Mouse (Mus musculus): Measurements from ENCODE around the gene Nfkbil1.

Nfkbil1 gene

DNA sequence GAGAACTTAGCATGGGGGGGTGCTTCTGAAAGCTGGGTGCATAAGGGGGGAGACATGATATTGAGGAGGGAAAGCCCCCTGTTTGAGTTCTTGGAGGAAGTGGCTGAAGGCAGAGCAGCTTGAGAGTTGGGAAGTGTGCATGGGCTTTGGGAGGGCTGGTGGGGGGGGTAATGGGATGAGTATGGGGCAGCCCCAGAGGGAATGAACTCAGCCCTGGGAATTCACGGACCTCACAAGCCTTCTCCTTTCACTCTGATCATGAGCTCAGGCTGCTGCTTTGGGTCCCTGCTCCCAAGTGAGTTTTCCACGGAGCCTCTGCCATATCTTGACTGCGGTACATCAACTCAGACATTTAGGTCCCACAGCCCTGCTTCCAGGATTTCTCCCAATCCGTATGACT lies 33.1 kb downstream of the Nfkbil1 start:
- no peak for DNase-seq (ENCODE audit: low spot score)

DNA sequence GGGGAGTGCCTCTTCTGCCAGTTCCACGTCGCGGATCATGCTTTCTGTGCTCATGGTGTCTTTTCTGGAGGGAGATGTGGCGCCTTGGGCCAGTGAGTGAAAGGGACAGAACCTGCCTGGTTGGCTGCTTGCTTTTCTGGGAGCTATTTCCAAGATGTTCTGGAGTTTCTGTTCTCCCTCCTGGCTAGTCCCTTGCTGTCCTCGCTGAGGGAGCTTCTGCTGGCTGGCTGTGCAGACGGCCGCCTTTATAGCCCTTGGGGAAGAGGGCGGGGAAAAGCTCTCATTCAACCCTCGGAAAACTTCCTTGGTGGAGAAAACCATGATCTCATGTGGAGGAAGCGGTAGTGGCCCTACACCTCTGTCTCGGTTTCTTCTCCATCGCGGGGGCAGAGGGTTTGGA lies 33.8 kb downstream of the Nfkbil1 start, which contains the start of gene Tnf:
TSS of gene Tnf (minus strand) at position 221 of the 400 bp plus-strand sequence.
- DNase-seq (ENCODE audit: low spot score): no peak

GRCm38 (mm10) chr17:35201128-35201527 lies 34.5 kb downstream of the Nfkbil1 start:
- no peak for DNase-seq (ENCODE audit: low spot score)

DNA sequence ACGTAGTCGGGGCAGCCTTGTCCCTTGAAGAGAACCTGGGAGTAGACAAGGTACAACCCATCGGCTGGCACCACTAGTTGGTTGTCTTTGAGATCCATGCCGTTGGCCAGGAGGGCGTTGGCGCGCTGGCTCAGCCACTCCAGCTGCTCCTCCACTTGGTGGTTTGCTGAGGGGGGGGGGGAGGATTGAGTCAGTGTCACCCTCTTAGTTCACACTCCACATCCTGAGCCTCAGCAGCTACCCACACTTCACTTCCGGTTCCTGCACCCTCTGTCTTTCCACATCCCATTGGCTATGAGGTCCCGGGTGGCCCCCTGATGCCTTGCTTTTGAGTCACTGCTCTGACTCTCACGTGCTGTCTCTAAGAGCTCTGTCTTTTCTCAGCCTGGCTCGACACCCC lies 35.2 kb downstream of the Nfkbil1 start:
- no peak for DNase-seq (ENCODE audit: low spot score)

- DNase-seq (ENCODE audit: low spot score): no peak
Measured at GRCm38 (mm10) chr17:35198946-35199345, 36.6 kb downstream of the Nfkbil1 start.

- no peak for DNase-seq (ENCODE audit: low spot score)
Measured at GRCm38 (mm10) chr17:35198029-35198428, 37.6 kb downstream of the Nfkbil1 start.

DNA sequence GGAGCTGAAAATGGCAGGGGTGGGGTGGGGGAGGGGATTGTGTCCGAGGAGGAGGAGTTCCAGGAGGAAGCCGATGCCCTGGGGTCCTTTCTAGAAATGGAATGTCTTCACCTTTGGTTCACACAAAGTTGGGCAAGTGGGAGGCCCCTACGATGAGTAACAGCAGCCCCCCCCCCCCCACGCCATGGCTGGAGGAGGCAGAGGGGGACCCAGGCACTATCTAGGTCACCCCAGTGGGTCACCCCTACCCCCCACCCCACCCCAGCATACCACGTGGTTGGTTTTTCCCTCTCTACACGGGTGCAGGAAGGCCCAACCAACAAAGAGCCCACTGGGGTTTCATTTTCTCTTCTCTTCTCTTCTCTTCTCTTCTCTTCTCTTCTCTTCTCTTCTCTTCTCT lies 38.5 kb downstream of the Nfkbil1 start:
- DNase-seq (ENCODE audit: low spot score): no peak

DNA sequence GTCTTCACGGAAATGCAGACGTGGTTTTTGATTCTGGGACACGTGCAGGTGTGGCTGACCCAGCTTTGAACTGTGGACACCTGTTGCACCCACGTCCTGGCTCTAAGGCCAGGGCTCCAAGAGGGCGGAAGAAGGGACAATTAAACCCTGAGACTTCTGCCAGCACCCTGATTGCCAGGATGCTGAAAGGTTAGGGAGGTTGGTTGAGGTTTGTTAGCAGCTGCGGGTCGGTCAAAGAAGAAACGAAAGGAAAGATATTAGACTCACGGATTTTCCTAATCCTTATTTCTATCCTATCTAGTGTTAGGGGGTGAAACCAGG lies 39.3 kb downstream of the Nfkbil1 start:
- no peak for DNase-seq (ENCODE audit: low spot score)

- peak; percentile 85 for DNase-seq (ENCODE audit: low spot score)
Measured at GRCm38 (mm10) chr17:35195631-35196320, 39.8 kb downstream of the Nfkbil1 start.

- no peak for DNase-seq (ENCODE audit: low spot score)
Measured at GRCm38 (mm10) chr17:35194844-35195630, 40.6 kb downstream of the Nfkbil1 start.

GRCm38 (mm10) chr17:35193881-35194843 lies 41.4 kb downstream of the Nfkbil1 start, which contains the start of gene Ltb:
Ltb (plus strand) TSS chr17:35194439.
- no peak for DNase-seq (ENCODE audit: low spot score)

DNA sequence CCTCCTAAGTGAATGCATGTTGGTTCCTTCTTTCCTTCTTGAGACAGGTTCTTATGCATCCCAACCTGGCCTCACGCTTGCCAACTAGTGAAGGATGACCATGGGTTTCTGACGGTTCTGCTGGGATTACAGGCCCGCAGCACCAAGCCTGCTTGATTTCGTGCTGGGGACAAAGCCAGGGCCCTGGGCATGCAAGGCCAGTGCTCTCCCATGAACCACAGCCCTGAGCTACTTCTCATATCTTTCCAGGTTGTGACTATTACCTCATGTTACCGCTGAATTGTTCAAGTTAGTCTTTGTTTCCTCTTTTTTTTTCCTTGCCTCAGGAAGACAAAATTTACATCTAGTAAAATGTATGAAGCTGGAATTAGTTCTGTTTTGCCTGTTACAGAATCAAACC lies 42.7 kb downstream of the Nfkbil1 start:
- DNase-seq (ENCODE audit: low spot score): no peak

DNA sequence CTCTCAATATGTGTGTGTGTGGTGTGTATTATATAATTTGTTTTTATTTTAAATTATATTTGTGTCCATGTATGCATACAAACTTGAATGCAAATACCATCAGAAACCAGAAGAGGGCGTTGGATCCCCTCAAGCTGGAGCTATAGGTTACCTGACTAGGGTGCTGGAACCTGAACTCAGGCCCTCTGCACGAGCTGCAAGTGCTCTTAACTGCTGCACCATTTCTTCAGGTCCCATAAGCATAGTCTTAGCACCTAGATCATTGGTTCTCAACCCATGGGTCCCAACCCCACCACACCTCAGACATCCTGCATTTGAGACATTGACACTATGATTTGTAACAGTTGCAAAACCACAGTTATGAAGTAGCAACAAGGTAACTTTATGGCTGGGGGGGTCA lies 43.9 kb downstream of the Nfkbil1 start:
- no peak for DNase-seq (ENCODE audit: low spot score)

DNA sequence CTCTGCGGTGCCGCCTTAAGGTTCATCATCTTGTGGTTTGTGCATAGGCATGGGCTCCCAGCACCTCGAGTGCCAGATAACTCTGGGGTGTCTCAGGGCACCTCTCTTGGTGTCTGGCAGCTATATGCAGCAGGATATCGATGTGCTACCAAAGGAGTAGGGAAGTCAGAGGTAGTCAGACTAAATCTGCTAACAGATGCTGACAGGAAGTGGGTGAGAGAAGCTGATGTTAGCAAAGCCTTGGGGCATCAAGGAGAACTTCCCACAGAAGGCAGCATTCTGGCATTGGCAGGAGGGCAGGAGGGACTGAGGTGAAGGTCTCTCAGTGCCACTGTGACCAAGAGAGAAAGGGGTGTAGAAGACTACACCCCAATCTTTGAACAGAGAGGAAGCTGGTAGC lies 45.5 kb downstream of the Nfkbil1 start:
- DNase-seq (ENCODE audit: low spot score): no peak

DNA sequence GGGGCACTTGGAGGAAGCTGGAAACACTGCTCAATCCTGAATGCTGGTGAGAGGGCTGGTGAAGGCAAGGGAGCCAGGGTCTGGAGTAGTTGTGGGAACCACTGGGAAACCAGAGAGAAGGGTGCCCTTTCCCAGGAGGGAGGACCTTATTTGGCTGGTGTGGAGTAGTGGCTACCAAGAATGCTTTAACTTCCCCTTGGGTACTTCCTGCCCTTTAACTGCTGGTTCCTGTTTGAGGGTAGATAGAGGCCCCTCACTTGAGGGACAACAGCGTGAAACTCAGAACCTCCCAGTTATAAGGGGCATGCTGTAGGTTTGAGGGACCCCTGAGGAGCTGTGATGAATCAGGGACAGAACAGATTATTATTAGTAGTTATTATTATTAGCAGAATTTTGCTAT lies 46.4 kb downstream of the Nfkbil1 start:
- DNase-seq (ENCODE audit: low spot score): no peak

DNA sequence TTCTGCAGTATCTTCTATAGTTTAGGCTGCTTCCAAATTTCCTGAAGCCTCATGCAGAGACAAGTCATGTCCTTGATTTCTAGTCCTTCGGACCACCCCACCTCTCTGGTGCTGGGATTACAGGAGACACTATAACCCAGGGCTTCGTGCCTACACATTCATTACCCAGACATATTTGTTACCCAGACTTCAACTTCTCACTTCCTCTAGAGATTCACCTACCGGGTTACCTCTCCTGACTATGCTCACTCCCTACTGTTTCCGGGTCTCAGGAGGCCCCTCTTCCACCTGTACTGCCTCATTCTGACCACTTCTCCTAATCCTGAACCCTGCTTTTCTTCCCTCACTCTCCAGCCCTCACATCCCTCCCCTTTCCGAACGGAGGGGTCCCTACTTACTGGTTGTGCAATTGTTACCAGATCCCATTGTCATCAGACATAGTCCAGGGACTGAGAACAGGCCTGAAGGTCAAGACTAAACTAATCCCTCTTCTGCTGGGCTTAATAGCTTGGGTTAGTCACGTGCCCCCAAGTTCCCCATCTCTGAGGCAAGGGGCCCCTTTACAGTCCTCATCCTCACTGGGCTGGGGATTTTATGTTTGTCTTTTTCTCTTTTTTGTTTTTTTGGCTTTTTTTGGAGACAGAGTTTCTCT lies 47.5 kb downstream of the Nfkbil1 start, which contains the start of gene Lst1:
TSS of gene Lst1 (minus strand) at position 481 of the 652 bp plus-strand sequence.
- no peak for DNase-seq (ENCODE audit: low spot score)

DNA sequence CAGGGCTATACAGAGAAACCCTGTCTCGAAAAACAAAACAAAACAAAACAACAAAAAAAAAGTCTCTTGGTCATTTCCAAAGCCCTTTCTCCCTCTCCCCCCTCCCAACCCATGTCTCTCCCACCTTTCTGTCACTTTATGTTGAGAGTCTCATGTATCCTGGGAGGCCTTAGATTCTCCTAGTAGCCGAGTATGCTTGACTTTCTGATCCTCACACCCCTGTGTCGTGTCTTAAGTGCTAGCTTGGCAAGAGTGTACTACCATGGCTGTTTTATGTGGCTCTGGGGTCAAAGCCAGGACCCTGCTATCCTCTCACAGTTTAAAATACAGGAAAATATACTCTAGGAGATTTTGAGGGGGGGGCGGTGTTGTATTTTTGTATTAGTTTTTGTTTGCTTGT lies 48.2 kb downstream of the Nfkbil1 start:
- DNase-seq (ENCODE audit: low spot score): no peak

GRCm38 (mm10) chr17:35186681-35187080 lies 48.9 kb downstream of the Nfkbil1 start:
- no peak for DNase-seq (ENCODE audit: low spot score)

GRCm38 (mm10) chr17:35185639-35186611 lies 49.7 kb downstream of the Nfkbil1 start:
- DNase-seq (ENCODE audit: low spot score): no peak

DNA sequence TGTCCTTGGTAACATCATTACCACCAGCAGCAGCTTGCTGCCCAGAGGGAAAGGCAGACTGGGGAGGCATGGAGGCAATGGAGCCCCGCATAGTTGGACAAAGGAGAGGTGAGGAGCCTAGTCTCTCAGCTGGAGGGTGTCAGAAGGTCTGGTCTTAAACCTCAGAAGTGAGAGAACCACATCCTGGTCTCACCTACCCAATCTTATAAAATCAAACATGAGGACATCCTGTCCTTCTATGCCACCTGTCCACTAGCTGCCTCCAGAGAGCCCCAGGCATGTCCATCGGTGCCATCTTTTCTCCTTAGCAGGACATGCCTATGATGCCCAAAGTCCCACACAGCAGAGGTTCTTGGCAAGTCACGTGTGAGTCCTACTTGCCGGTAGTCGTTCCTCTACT lies 55.5 kb downstream of the Nfkbil1 start:
- DNase-seq (ENCODE audit: low spot score): no peak

DNA sequence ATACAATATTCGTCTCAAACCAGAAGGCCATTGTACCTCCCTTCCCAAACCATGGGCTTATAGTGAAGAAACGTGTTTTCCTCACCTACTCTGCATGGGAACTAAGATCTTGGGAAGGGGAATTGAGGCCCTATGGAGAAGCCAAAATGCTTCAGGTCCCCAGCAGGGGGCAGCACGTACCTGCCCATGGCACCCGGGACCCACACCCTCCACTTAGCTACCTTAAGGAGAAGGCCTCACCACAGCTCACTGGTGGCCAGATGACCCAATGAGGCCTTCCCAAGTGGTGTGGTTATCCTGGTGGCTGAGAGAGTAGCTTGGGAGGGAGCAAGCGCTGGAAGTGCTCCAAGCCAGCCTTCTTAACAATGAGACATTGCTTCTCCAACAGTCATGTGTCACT lies 57.1 kb downstream of the Nfkbil1 start:
- DNase-seq (ENCODE audit: low spot score): no peak

Data from testis, postnatal 14 days (tissue).